Mouse (Mus musculus): Measurements from ENCODE around the gene Il11ra1.

GRCm38 (mm10) chr4:41673186-41673585 lies 26.6 kb upstream of the Il11ra1 start:
- TF ChIP-seq CTCF (IDR thresholded peaks at IDR 0.05; ENCODE audit: borderline replicate concordance, control insufficient read depth, extremely low read depth, insufficient read depth, low read length, poor library complexity), result no peak
- TF ChIP-seq POLR2A (IDR thresholded peaks at IDR 0.05; ENCODE audit: control insufficient read depth, extremely low read depth, insufficient read depth, low read length, poor library complexity), result no peak

Measured in thymus, adult 2 months (tissue).